Mouse (Mus musculus): ENCODE measurements around the gene Qrfp.

Gene Qrfp

DNA sequence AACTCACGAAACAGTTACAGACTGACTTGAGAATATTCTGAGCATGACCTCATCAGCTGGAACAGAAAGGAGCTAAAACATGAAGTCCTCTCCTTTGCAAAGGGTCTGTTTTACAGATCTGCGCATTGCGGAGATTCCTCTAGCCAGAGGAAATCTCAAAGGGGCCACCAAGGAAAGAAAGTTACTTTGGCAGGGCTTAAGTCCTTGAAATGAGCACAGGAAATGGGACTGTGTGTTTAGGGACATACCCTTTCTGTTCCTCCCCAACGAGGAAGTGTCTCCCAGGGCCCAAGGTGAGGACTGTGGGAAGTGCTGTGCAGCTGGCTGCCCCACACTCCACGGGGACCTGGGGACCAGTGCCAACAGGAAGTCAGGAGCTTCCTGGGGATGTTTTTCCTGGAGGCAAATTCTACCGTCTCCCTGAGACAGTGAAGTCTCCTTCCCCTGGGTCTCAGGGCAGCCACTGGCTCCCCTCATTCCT, 40.7 kb downstream of the Qrfp start:
- DNase-seq (ENCODE audit: low spot score): no peak

GRCm38 (mm10) chr2:31769115-31769514, 41.3 kb downstream of the Qrfp start:
- no peak for DNase-seq (ENCODE audit: low spot score)

DNA sequence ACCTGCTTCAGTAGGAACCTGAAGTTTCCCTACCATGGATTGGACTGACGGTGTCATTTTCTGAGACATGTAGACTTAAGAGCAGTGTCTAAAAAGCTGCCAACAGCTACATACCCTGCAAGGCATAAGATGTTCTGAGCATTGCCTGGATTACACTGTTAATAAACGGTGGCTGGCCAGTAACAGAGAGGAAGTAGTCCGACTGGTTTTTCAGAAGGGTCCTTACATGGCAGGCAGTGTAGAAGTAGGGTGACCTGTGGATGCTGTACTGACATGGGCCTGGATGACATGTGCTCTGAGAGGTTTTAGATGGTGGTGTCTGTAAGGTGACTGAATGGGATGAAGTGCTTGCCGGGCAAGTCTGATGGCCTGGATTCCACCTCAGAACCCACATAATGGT, 42.6 kb downstream of the Qrfp start:
- no peak for DNase-seq (ENCODE audit: low spot score)

GRCm38 (mm10) chr2:31767104-31767503, 43.3 kb downstream of the Qrfp start:
- no peak for DNase-seq (ENCODE audit: low spot score)

DNA sequence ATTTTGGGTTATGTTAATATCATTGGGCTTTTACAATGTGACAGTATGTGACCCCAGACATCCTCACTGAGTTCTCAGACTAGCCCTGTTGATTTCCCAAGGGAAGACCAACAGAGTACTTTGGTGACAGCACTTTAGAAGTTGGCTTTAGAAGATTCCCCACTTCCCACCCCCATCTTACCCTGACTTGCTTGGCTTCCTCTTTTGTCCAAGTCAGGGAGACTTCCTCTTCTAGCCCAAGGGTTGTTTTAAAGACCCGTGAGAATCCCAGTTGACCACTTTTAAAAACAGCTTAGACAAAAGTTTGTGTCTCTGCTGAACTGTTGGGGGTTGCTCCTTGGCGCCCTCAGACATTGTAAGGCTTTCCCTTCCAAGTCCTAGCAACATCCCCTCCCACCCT, 47.1 kb downstream of the Qrfp start:
- no peak for DNase-seq (ENCODE audit: low spot score)

DNA sequence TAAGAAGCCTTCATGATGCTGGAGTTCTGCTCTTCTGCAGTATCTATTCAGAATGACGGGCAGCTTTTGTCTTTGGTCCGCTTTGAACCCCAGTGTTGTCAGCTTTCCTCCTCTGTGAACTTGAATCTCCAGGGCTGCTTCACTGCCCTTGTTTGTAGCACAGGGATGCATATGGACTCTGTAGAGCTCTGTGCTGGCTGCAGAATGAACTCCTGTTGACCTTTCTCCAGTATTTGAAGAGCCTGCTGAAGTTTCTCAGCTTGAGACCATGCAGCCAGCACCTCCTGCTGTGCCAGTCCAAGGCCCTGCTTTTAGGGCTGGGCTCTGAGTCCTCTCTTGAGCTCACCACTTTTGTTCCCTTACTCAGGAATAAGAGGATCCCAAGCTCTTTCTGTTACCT, 47.5 kb downstream of the Qrfp start:
- no peak for DNase-seq (ENCODE audit: low spot score)

DNA sequence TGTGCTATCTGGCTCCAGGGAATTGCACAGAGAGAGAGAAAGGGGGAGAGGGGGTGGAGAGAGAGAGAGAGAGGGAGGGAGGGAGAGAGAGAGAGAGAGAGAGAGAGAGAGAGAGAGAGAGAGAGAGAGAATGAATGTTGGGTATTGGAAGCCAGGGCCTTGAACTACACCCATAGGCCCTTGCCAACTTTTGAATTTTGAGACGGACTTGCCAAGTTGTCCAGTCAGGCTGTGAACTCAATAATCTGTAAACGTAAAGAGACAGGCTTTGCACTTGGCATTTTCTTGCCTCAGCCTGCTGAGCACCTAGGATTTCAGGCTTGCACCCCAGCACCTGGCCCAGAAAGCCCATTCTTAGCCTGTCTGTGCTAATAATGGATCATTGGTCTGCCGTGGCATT, 48.2 kb downstream of the Qrfp start:
- DNase-seq (ENCODE audit: low spot score): no peak

DNA sequence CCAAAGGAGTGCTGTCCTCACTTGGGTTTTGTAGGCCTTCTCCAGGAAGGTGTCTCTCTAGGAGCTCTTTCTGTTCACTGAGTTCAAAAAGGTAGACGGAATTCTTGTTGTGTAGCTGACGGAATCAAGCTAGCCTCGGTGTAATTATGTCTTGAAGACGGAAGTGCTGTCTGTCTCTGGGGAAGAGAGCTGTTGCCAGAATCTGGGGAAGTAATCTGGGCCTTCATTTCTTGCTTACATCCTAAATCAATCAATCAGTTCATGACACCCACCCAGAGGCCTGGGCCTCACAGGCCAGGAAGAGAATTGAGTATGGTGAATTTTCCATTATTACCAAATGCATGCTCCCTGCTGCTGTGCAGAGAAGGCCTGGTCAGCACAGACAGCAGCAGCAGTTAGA, 48.8 kb downstream of the Qrfp start:
- no peak for DNase-seq (ENCODE audit: low spot score)

DNA sequence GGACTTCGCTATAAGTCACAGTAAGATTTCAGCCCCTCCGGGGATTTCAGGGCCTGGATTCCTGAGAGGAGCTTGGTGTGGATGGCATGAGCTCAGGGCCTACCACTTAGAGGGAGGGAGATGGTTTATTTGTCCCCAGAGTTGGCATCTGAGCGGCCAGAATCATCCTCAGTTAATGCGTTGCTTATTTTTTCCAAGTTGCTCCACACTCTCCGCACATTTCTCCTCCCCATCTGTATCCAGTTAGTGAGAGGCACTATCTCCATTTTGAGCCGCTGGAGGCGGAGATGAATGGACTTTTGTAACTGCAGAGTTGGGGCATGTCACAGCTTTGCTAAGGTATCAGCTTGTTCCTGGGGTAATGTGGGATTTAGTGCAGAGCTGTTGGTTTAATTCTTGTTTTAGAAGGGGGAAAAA, 49.3 kb downstream of the Qrfp start:
- no peak for DNase-seq (ENCODE audit: low spot score)

DNA sequence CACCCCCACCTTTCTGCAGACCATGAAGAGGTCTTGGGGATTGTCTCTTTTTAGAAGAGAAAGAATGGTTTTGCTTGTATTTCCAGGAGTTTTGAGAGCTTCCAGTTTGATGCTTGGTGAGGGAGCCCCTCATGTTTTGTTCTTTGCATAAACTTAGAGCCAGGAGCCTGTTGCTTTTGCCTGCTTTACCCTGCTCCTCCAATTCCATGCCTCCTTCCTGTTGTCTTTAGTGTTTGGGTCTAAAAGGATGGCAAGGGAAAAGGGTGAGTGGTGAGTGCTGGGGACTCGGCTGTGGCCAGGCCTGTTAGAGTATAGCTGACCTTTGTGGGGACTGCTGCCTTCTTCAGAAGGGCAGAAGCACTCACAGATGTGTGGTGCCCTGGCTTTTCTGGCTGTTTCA, 49.9 kb downstream of the Qrfp start:
- DNase-seq (ENCODE audit: low spot score): no peak

GRCm38 (mm10) chr2:31759751-31760460, 50.5 kb downstream of the Qrfp start:
- DNase-seq (ENCODE audit: low spot score): peak; percentile 75

DNA sequence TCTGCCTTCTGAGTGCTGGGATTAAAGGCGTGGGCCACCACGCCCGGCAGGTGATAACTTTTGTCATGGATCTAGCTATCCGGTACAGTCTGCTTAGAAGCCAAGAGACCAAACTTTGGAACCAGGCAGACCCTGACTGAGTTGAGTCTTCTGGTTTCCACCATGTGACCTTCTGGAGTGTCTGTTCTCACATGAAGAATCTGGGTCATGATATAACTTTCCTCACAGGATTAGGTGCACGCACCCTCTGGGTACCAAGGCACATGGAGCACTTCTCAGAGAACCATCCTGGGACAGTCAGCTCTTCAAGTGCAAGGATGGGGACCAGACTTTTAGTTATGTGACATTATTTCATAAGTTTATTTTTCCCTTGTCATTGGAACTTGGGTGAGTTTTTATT, 51.4 kb downstream of the Qrfp start:
- no peak for DNase-seq (ENCODE audit: low spot score)

DNA sequence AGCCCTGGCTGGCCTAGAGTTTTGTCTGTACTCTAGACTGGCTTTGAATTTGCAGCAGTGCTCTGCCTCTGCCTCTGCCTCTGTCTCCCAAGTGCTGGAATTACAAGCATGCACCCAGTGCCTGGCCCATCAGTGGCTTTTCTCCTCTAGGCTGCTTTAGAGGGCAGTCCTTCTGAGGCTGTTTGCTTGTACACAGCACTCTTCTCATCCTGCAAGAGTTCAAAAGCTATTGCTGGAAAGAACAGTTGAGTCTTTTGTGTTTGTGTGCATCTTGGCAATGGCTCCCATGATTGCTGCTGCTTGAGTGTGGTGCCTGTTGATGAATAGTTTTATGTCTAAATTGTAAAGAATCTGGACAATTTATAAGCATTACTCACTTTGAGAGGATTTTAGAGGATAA, 52.9 kb downstream of the Qrfp start:
- DNase-seq (ENCODE audit: low spot score): no peak
